ENCODE assay signal across 8 mouse cellular contexts in genomic region chr8:109565498-109566333, GRCm38 (mm10). TPM values are rescaled to one million over a fixed set of nuclear protein-coding genes. Genes with fewer than 3 reads are reported as not detected.
DNase-seq lines count a peak whose midpoint lies in the region; ATAC-seq lines count a peak whose summit lies in the region.

TSS of gene Dhx38 (minus strand) at chr8:109565861.
TSS of gene Txnl4b (plus strand) at chr8:109565892.

- H3K9ac ChIP-seq in kidney, embryonic 15.5 days = peak within 1 kb of the TSS; percentile 89

- H3K36me3 ChIP-seq in heart, embryonic 10.5 days = peaks cover 27% of the 10 kb centered on the region
- peaks cover 44% of the 10 kb centered on the region for H3K36me3 ChIP-seq in kidney, embryonic 15.5 days

- no peaks in the 10 kb centered on the region for H3K9me3 ChIP-seq in heart, embryonic 10.5 days
- H3K9me3 ChIP-seq in kidney, embryonic 15.5 days (replicated peaks) = no peaks in the 10 kb centered on the region

- no peaks in the 10 kb centered on the region for H3K27me3 ChIP-seq in heart, embryonic 10.5 days (ENCODE audit: insufficient read depth, poor library complexity, severe bottlenecking)
- no peaks in the 10 kb centered on the region for H3K27me3 ChIP-seq in kidney, embryonic 15.5 days

- peak within 1 kb of the TSS; percentile 89 for H3K4me3 ChIP-seq in heart, embryonic 10.5 days
- peak within 1 kb of the TSS; percentile 77 for H3K4me3 ChIP-seq in kidney, embryonic 15.5 days (replicated peaks)

- DNase-seq in B cell, adult 2 months = peak; percentile 96 to 97
- peak; percentile 100 for DNase-seq in brain, adult 2 months (ENCODE audit: low read depth, low spot score)
- DNase-seq in heart, embryonic 10.5 days (ENCODE audit: low spot score) = peak; percentile 99
- DNase-seq in liver = peak; percentile 96
- peak; percentile 97 for DNase-seq in spleen, postnatal 4 days (ENCODE audit: low spot score in 2 of 2)

- peak within 1 kb of the TSS; percentile 83 for H3K4me2 ChIP-seq in kidney, embryonic 15.5 days

- ATAC-seq in erythroblast, adult 5-6 weeks (replicated peaks; ENCODE audit: low FRiP score, poor library complexity, severe bottlenecking) = peak; percentile 95
- ATAC-seq in kidney, embryonic 15.5 days (replicated peaks; ENCODE audit: low FRiP score) = peak; percentile 100
- ATAC-seq in monocyte, adult 5-6 weeks (replicated peaks; ENCODE audit: insufficient number of reproducible peaks, low FRiP score, low TSS enrichment, poor library complexity, severe bottlenecking) = peak; percentile 95

- peak within 1 kb of the TSS; percentile 95 for H3K27ac ChIP-seq in heart, embryonic 10.5 days
- peak within 1 kb of the TSS; percentile 91 for H3K27ac ChIP-seq in kidney, embryonic 15.5 days

- peaks cover 16% of the 10 kb centered on the region for H3K4me1 ChIP-seq in heart, embryonic 10.5 days
- H3K4me1 ChIP-seq in kidney, embryonic 15.5 days = peaks cover 18% of the 10 kb centered on the region

- under 1% methylated on average over 52 of the region's 52 CpGs for WGBS in heart, embryonic 10.5 days
- under 1% methylated on average over 52 of the region's 52 CpGs for WGBS in kidney, embryonic 15.5 days

RNA-seq across cellular contexts. Expression of gene Dhx38, which starts in this region (rescaled TPM):
- total RNA-seq in erythroblast, adult 5-6 weeks (2015; ENCODE audit: low replicate concordance) = 6.1 and 6.3 TPM in 2 replicates
- 18.2 and 26.5 TPM in 2 replicates for total RNA-seq in erythroblast, adult 5-6 weeks (2017; ENCODE audit: low replicate concordance)
- 24.7 and 26.1 TPM in 2 replicates for polyA plus RNA-seq in heart, embryonic 10.5 days (2016; fragmentation: Nextera tagmentation; extraction: Ambion mirVana)
- 24.0 and 25.7 TPM in 2 replicates for polyA plus RNA-seq in kidney, embryonic 15.5 days (2015; fragmentation: Nextera tagmentation; extraction: Ambion mirVana)
- 89.8 to 95.4 TPM (median 90.7 TPM) in 3 replicates for total RNA-seq in monocyte, adult 5-6 weeks (2017)

RNA-seq across cellular contexts. Expression of gene Txnl4b, which starts in this region (rescaled TPM):
- total RNA-seq in erythroblast, adult 5-6 weeks (2015; ENCODE audit: low replicate concordance) = 1.9 and 3.6 TPM in 2 replicates
- total RNA-seq in erythroblast, adult 5-6 weeks (2017; ENCODE audit: low replicate concordance) = 3.8 and 4.3 TPM in 2 replicates
- polyA plus RNA-seq in heart, embryonic 10.5 days (2016; fragmentation: Nextera tagmentation; extraction: Ambion mirVana) = 18.5 and 20.0 TPM in 2 replicates
- polyA plus RNA-seq in kidney, embryonic 15.5 days (2015; fragmentation: Nextera tagmentation; extraction: Ambion mirVana) = 25.4 and 26.7 TPM in 2 replicates
- total RNA-seq in monocyte, adult 5-6 weeks (2017) = 8.9 to 10.1 TPM (median 9.8 TPM) in 3 replicates

Comparison
In these comparisons a context has a peak if more than half of its experiments do, and no peak if none do; other contexts are left out.
1. Peak in every context shown above with its lines: DNase-seq, ATAC-seq, H3K4me3 ChIP-seq and H3K27ac ChIP-seq.